Mouse (Mus musculus): ENCODE data around the gene Afg3l1.

DNA sequence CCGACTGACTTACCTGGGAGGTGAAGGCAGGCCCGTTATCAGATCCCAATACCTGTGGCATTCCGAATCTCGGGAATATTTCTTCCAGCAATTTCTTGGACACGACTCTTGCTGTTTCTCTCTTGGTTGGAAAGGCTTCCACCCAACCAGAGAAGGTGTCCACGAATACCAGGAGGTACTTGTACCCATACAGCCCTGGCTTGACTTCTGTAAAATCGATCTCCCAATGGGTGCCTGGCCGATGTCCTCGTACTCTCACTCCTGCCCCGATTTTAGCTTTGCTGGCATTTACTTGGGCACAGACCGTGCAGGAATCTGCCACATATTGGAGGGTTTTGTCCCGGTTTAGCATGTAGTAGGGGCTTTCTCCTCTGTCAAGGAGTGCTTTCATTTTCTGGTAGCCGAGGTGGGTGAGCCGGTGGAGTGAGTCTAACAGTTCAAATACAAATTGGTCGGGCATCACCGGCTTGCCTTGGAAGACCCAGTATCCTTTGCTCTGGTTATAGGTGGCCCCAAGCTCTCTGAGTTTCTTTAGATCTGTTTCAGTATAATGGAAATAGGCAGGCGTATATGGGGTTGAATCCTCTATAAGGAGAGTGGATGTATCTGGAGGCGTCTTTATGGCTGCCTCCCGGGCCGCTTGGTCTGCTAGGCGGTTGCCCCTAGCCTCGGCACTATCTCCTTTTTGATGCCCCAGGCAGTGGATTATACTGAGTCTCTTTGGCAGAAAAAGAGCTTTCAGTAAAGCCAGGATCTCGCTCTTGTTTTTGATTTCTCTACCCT lies 48.6 kb upstream of the Afg3l1 start:
- TF ChIP-seq CTCF (IDR thresholded peaks at IDR 0.05; ENCODE audit: low read depth, low read length) (no peak), POLR2A (IDR thresholded peaks at IDR 0.05; ENCODE audit: extremely low read depth, insufficient read depth, low read length) (no peak)

Data from liver, adult 2 months (tissue).